8 mouse cellular contexts compared by ENCODE assay signal in genomic region chr10:80199440-80200008, GRCm38 (mm10). TPM values are rescaled to one million over a fixed set of nuclear protein-coding genes. Genes with fewer than 3 reads are reported as not detected.
DNase-seq lines count a peak whose midpoint lies in the region; ATAC-seq and TF ChIP-seq lines count a peak whose summit lies in the region.

No protein-coding gene starts in this region.

- no peaks in the 10 kb centered on the region for H3K27me3 ChIP-seq in ES-Bruce4 (ENCODE audit: control insufficient read depth, insufficient read depth, low read length, poor library complexity, severe bottlenecking)
- H3K27me3 ChIP-seq in forebrain, embryonic 11.5 days (ENCODE audit: control insufficient read depth, insufficient read depth, low read length) = no peaks in the 10 kb centered on the region

- no peaks in the 10 kb centered on the region for H3K9me3 ChIP-seq in ES-Bruce4 (replicated peaks; ENCODE audit: control insufficient read depth, insufficient read depth, low read length, poor library complexity, severe bottlenecking)
- H3K9me3 ChIP-seq in forebrain, embryonic 11.5 days (ENCODE audit: control insufficient read depth, low read length) = no peaks in the 10 kb centered on the region

- ATAC-seq in forebrain, embryonic 11.5 days (replicated peaks; ENCODE audit: low FRiP score) = peak; percentile 82
- ATAC-seq in neutrophil, adult 5-6 weeks (ENCODE audit: extremely low read depth, insufficient number of reproducible peaks, low FRiP score, poor library complexity, severe bottlenecking) = peak; percentile 90

- H3K4me1 ChIP-seq in ES-Bruce4 (ENCODE audit: control insufficient read depth, insufficient read depth, low read length) = peaks cover 2% of the 10 kb centered on the region
- peaks cover 8% of the 10 kb centered on the region; the same call in 1 of the 2 replicates for H3K4me1 ChIP-seq in forebrain, embryonic 11.5 days (replicated peaks; ENCODE audit: control insufficient read depth, insufficient read depth, low read length)

- H3K4me2 ChIP-seq in forebrain, embryonic 11.5 days (ENCODE audit: low read depth, low read length, severe bottlenecking) = no peak overlapping the region

- TF ChIP-seq CTCF in ES-Bruce4 (IDR thresholded peaks at IDR 0.05; ENCODE audit: low read depth, low read length) = peak; percentile 88

- intact Hi-C loops in heart, postnatal 14 days (cut with DNase I) = loop anchor here (1.0 kb wide), 1 partner anchor 46 kb away; no protein-coding TSS in a partner anchor

- H3K9ac ChIP-seq in ES-Bruce4 (ENCODE audit: low read depth, poor library complexity, severe bottlenecking) = no peak overlapping the region
- H3K9ac ChIP-seq in forebrain, embryonic 11.5 days (ENCODE audit: low read length) = no peak overlapping the region

- no peak for TF ChIP-seq EP300 in ES-Bruce4 (IDR thresholded peaks at IDR 0.05; ENCODE audit: insufficient read depth, low read depth, low read length)

- peak; percentile 73 for DNase-seq in c-Kit-positive CD71-positive TER-119-negative erythroid progenitor cells, embryonic 14.5 days (ENCODE audit: low read depth)
- peak; percentile 90 for DNase-seq in forebrain, embryonic 11.5 days (ENCODE audit: low spot score)
- peak; percentile 83 to 92 for DNase-seq in heart, postnatal 14 days
- DNase-seq in kidney, postnatal 4 days = peak; percentile 83 to 89
- peak; percentile 79 to 89 for DNase-seq in lung, adult 18-20 months
- peak; percentile 65 for DNase-seq in testis, postnatal 14 days (ENCODE audit: low spot score)

- H3K36me3 ChIP-seq in ES-Bruce4 (ENCODE audit: control insufficient read depth, insufficient read depth, low read length, poor library complexity, severe bottlenecking) = no peaks in the 10 kb centered on the region
- H3K36me3 ChIP-seq in forebrain, embryonic 11.5 days (ENCODE audit: control insufficient read depth, insufficient read depth, low read length) = no peaks in the 10 kb centered on the region

- WGBS in forebrain, embryonic 11.5 days = 55% methylated on average over 3 of the region's 3 CpGs

- no peak for TF ChIP-seq POLR2A in ES-Bruce4 (IDR thresholded peaks at IDR 0.05; ENCODE audit: insufficient read depth, low read length)

- no peak overlapping the region for H3K4me3 ChIP-seq in ES-Bruce4 (ENCODE audit: low read depth, low read length)
- H3K4me3 ChIP-seq in forebrain, embryonic 11.5 days (ENCODE audit: low read depth, low read length) = no peak overlapping the region

- no peak overlapping the region for H3K27ac ChIP-seq in ES-Bruce4 (ENCODE audit: insufficient read depth, low read length)
- no peak overlapping the region for H3K27ac ChIP-seq in forebrain, embryonic 11.5 days (ENCODE audit: low read depth, low read length)

RNA-seq across cellular contexts. Expression of gene Efna2, which starts 20.2 kb away (rescaled TPM):
- 7.2 and 11.2 TPM in 2 replicates for polyA plus RNA-seq in ES-Bruce4 (2011; ENCODE audit: insufficient read depth, insufficient read length, low read depth, missing spikeins)
- 48.8 and 50.7 TPM in 2 replicates for polyA plus RNA-seq in forebrain, embryonic 11.5 days (2014; fragmentation: Nextera tagmentation; extraction: Ambion mirVana)
- total RNA-seq in heart, postnatal 14 days (2021) = 1 to 10 TPM; 1.1 to 1.4 TPM
- 0.49 TPM in 1 of 2 replicates, not detected in the other for total RNA-seq in neutrophil, adult 5-6 weeks (2017)

RNA-seq across cellular contexts. Expression of gene Mum1, which starts 26.7 kb away (rescaled TPM):
- 35.7 and 36.5 TPM in 2 replicates for polyA plus RNA-seq in ES-Bruce4 (2011; ENCODE audit: insufficient read depth, insufficient read length, low read depth, missing spikeins)
- polyA plus RNA-seq in forebrain, embryonic 11.5 days (2014; fragmentation: Nextera tagmentation; extraction: Ambion mirVana) = 75.6 and 79.4 TPM in 2 replicates
- 10 to 100 TPM; 17.0 to 21.0 TPM for total RNA-seq in heart, postnatal 14 days (2021)
- total RNA-seq in neutrophil, adult 5-6 weeks (2017) = 42.0 and 43.6 TPM in 2 replicates

RNA-seq across cellular contexts. Expression of gene 1600002K03Rik, which starts 26.8 kb away (rescaled TPM):
- polyA plus RNA-seq in ES-Bruce4 (2011; ENCODE audit: insufficient read depth, insufficient read length, low read depth, missing spikeins) = 7.6 and 7.7 TPM in 2 replicates
- 6.4 and 8.3 TPM in 2 replicates for polyA plus RNA-seq in forebrain, embryonic 11.5 days (2014; fragmentation: Nextera tagmentation; extraction: Ambion mirVana)
- 1 to 10 TPM; 3.8 to 4.7 TPM for total RNA-seq in heart, postnatal 14 days (2021)
- total RNA-seq in neutrophil, adult 5-6 weeks (2017) = 10.3 and 14.2 TPM in 2 replicates

RNA-seq across cellular contexts. Expression of gene Cirbp, which starts 33.7 kb away (rescaled TPM):
- polyA plus RNA-seq in ES-Bruce4 (2011; ENCODE audit: insufficient read depth, insufficient read length, low read depth, missing spikeins) = 51.9 and 58.2 TPM in 2 replicates
- polyA plus RNA-seq in forebrain, embryonic 11.5 days (2014; fragmentation: Nextera tagmentation; extraction: Ambion mirVana) = 82.0 and 83.4 TPM in 2 replicates
- 10 to 100 TPM; 40.4 to 64.3 TPM for total RNA-seq in heart, postnatal 14 days (2021)
- total RNA-seq in neutrophil, adult 5-6 weeks (2017) = 151 and 158 TPM in 2 replicates

RNA-seq across cellular contexts. Expression of gene Ndufs7, which starts 49.4 kb away (rescaled TPM):
- 63.9 and 72.8 TPM in 2 replicates for polyA plus RNA-seq in ES-Bruce4 (2011; ENCODE audit: insufficient read depth, insufficient read length, low read depth, missing spikeins)
- 219 and 265 TPM in 2 replicates for polyA plus RNA-seq in forebrain, embryonic 11.5 days (2014; fragmentation: Nextera tagmentation; extraction: Ambion mirVana)
- 100 to 1,000 TPM; 728 to 743 TPM for total RNA-seq in heart, postnatal 14 days (2021)
- total RNA-seq in neutrophil, adult 5-6 weeks (2017) = 54.3 and 69.8 TPM in 2 replicates
